Mouse (Mus musculus) lung, postnatal 14 days (tissue): ENCODE measurements around the gene Mkks.
A peak's percentile ranks its signal among the peaks of the same experiment; 100 is the strongest.

Experiments
- DNase-seq: peaks from one replicate; pipeline ENCODE4 v3.0.0; 2021

The Mkks gene

GRCm38 (mm10) chr2:136834715-136835075, 56.5 kb downstream of the Mkks start:
- no peak for DNase-seq

DNA sequence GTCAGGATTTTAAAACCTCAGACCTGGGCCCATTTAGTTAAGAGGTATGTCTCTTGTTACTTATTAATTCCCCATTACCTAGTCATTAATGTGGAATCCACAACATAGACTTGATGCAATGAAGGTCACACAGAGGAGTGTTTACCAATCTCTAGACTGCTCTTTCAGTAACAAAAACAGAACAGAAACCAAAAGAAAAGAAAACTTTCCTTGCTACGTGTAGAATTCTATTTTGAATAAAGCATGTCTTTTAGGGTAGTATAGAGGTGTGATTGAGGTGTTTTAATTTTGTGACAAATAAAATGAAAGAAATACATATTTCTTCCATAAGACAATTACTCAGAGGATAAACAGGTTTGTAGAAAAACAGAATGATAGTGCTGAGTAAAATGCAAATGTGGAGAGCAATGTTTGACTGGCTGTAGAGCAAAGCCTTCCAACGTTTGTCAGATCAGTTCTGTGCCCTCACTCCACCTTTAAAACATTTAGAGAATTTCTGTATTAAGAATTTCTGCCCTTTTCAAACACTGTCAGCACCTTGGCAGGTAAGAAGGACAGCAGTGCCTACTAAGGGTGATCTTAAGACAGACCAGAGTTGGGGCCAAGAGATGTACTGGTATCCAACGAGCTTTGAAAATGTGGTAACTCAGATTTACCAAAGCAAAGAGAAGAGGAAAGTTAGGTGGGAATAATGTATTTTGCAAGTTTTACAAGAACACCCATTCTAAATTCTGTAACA, 57.0 kb downstream of the Mkks start:
- DNase-seq, result no peak

- peak; percentile 9 for DNase-seq
These were observed 58.3 kb downstream of the Mkks start for GRCm38 (mm10) chr2:136832936-136833335.

DNA sequence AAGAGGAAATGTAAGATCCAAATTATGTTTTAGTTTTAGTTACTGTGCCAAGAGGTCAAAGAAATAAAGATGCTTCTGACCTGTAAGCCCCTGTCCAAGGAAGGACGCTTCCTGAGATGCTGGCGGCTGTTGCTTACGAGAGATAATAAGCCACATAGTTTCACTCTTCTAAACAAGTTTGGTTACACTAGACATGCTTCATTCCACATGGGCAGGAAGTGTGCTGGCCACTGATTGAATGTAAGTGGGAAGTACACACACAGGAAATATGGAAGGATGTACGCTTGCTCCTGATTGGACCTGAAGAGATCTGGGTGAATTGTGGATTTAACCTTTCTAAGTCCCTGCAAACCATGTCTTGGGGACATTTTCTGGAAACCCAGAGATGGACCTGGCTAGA, 63.6 kb downstream of the Mkks start:
- DNase-seq, result no peak
